Mouse (Mus musculus): ENCODE results near the gene Trpc3. TPM values are rescaled to one million over a fixed set of nuclear protein-coding genes. Genes with fewer than 3 reads are reported as not detected.
"Not testable (repeated sequence)": the region's sequence is repeated elsewhere in the genome, so short reads cannot be mapped to it uniquely, and the experiment has no call there.

Gene Trpc3
- polyA plus RNA-seq (2016; fragmentation: Nextera tagmentation; extraction: Ambion mirVana), result 4.2 and 4.9 TPM in 2 replicates

- Histone ChIP-seq H3K27ac (replicated peaks) (peak within 1 kb of the TSS; percentile 86), H3K4me3 (peak within 1 kb of the TSS; percentile 71), H3K36me3 (no peaks in the 10 kb centered on the region), H3K4me1 (peaks cover 23% of the 10 kb centered on the region), H3K27me3 (ENCODE audit: low read depth, poor library complexity, severe bottlenecking) (peaks cover 47% of the 10 kb centered on the region), H3K9me3 (replicated peaks) (no peaks in the 10 kb centered on the region)
- DNase-seq (ENCODE audit: low spot score), result peak; percentile 77
- 1% methylated on average over 88 of the region's 91 CpGs for WGBS
These were observed at the start of gene Trpc3 for GRCm38 (mm10) chr3:36689392-36690291. TSS of gene Trpc3 (minus strand) at chr3:36690167.

DNA sequence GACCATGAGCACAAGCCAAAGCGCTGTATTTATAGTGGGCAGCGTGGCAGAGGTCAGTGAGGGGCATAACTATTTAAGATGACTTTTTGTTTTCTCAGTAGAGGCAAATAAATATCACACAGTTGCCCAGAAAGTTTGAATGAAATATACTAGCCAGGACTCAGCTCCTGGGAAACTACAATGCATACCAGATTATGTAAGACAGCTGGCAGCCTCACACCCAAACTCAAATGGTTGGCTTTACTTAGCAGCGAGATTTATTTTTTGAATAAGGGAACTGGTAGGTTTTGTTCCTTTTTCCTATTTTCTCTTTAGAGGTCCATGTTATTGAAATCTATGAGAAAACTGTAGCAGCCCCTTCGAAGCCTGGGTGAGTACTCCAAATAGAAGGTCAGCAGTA is 48.1 kb upstream of the Trpc3 start:
- no peak overlapping the region for H3K27ac ChIP-seq (replicated peaks)
- no peak overlapping the region for H3K4me3 ChIP-seq
- no peaks in the 10 kb centered on the region for H3K9me3 ChIP-seq (replicated peaks)
- WGBS, result 79% methylated on average over 4 of the region's 4 CpGs
- no peak for DNase-seq (ENCODE audit: low spot score)
- no peaks in the 10 kb centered on the region for H3K36me3 ChIP-seq
- no peaks in the 10 kb centered on the region for H3K4me1 ChIP-seq
- no peaks in the 10 kb centered on the region for H3K27me3 ChIP-seq (ENCODE audit: low read depth, poor library complexity, severe bottlenecking)

DNA sequence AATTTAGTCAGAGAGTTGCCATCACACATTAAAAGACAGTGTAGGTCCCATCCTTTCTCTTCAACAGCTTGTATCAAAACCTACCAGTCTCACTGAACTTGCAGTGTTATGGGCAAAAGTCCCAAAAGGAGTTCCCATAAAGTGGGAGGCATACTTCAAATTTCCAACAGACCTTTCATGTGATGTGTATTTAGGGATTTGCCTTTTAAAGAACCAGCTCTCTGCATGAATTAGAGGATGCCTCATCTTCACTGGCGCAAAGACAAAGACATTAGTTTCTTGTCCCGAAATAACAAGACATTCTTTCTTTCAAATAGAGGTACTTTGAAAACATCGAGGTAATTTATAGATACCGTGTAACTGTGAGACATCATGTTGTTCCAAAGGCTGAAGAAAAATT is 43.1 kb upstream of the Trpc3 start:
- Histone ChIP-seq H3K27ac (replicated peaks) (no peak overlapping the region), H3K36me3 (no peaks in the 10 kb centered on the region), H3K4me1 (no peaks in the 10 kb centered on the region), H3K9me3 (replicated peaks) (no peaks in the 10 kb centered on the region), H3K4me3 (no peak overlapping the region), H3K27me3 (ENCODE audit: low read depth, poor library complexity, severe bottlenecking) (no peaks in the 10 kb centered on the region)
- 93% methylated on average over 4 of the region's 4 CpGs for WGBS
- DNase-seq (ENCODE audit: low spot score), result no peak

DNA sequence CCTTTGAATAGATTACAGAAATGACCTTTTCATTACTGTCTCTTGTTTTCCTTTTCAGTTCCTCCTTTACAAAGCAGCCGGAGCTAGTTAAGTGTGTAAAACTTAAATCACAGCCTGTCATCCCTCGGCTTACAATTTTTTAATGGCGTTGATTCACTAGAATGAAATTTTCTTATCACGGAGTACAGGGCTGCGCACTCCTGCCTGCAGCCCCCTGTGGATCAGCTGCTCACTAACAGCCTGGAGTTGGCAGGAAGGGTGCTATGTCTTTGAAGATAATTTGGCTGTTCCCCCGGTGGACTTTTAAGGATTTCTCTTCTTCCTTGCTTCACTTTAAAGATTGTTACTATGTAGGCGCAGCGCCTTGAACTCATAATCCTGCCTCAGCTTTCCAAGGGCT is 36.6 kb upstream of the Trpc3 start:
- Histone ChIP-seq H3K9me3 (replicated peaks) (no peaks in the 10 kb centered on the region), H3K4me1 (no peaks in the 10 kb centered on the region), H3K36me3 (no peaks in the 10 kb centered on the region), H3K4me3 (no peak overlapping the region), H3K27ac (replicated peaks) (no peak overlapping the region), H3K27me3 (ENCODE audit: low read depth, poor library complexity, severe bottlenecking) (no peaks in the 10 kb centered on the region)
- WGBS, result 84% methylated on average over 8 of the region's 8 CpGs
- no peak for DNase-seq (ENCODE audit: low spot score)

GRCm38 (mm10) chr3:36721850-36722249 is 31.9 kb upstream of the Trpc3 start:
- no peaks in the 10 kb centered on the region for H3K9me3 ChIP-seq (replicated peaks)
- no peaks in the 10 kb centered on the region for H3K4me1 ChIP-seq
- no peak overlapping the region for H3K27ac ChIP-seq (replicated peaks)
- H3K4me3 ChIP-seq, result no peak overlapping the region
- no peak for DNase-seq (ENCODE audit: low spot score)
- WGBS, result 88% methylated on average over 3 of the region's 3 CpGs
- no peaks in the 10 kb centered on the region for H3K27me3 ChIP-seq (ENCODE audit: low read depth, poor library complexity, severe bottlenecking)
- H3K36me3 ChIP-seq, result no peaks in the 10 kb centered on the region

DNA sequence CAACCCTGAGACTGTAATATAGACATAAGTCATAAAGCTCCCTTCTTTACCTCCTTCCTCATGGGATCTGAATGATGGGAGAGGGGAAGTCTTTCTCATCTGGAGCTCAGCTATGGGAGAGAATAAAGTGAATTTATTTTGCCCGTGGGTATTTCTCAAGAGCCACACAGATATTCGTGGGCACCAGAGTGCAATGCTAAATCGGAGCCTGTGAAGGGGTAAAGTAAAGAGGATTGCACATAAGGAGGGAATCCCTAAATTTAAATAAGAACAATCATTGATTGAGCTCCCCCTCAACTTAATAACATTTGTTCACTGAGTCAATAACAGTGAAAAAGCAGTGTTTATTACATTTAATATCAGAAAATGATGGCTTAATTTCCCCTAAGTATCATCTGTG is 19.6 kb upstream of the Trpc3 start:
- peaks cover 5% of the 10 kb centered on the region; the same call in 1 of the 2 replicates for H3K9me3 ChIP-seq (replicated peaks)
- H3K27me3 ChIP-seq (ENCODE audit: low read depth, poor library complexity, severe bottlenecking), result no peaks in the 10 kb centered on the region
- H3K27ac ChIP-seq (replicated peaks), result no peak overlapping the region
- no peak overlapping the region for H3K4me3 ChIP-seq
- no peak for DNase-seq (ENCODE audit: low spot score)
- whole genome bisulfite sequencing, result 93% methylated on average over 3 of the region's 3 CpGs
- H3K36me3 ChIP-seq, result no peaks in the 10 kb centered on the region
- H3K4me1 ChIP-seq, result no peaks in the 10 kb centered on the region

DNA sequence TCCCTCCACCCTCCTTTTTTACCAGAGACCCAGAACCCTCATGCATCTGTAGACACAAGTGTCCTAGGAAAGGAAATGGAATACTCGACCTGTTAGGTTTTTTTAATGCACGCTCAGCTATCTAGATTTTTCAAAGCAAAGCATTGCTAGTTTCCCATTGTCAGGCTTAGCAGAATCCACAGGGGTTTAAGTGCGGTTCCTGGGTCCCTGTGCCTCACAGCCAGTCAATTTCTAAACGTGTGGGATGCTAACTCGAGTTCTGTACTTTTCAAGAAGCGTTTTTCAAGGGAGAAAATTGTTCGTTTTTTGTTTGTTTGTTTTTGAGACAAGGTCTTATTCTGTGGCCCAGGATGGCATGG is 304 bp upstream of the Trpc3 start:
- WGBS, result 9% methylated on average over 7 of the region's 7 CpGs
- peak overlapping the region; percentile 86 for H3K27ac ChIP-seq (replicated peaks)
- H3K36me3 ChIP-seq, result no peaks in the 10 kb centered on the region
- peaks cover 47% of the 10 kb centered on the region for H3K27me3 ChIP-seq (ENCODE audit: low read depth, poor library complexity, severe bottlenecking)
- peaks cover 19% of the 10 kb centered on the region for H3K4me1 ChIP-seq
- no peaks in the 10 kb centered on the region for H3K9me3 ChIP-seq (replicated peaks)
- H3K4me3 ChIP-seq, result peak overlapping the region; percentile 71
- DNase-seq (ENCODE audit: low spot score), result no peak

DNA sequence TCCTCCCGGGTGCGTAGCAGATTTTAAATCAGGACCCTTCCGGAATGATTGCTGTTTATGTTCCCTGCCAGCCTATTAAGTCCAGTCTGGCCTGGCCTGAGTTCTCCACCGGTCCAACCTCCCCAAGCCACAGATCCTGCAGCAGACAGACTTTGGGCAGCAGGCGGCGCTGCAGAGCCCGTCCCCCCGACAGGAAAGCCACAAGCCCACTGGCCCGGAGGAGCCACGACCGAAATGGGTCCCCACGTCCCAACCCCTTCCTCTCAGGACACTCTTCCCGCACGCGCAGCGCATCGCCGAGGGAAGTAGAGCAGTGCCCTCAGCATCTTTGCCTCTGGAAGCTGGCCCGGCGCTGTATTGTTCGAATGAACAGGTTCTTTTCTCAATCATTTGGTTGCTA is 1.1 kb downstream of the Trpc3 start:
- peak; percentile 85 for DNase-seq (ENCODE audit: low spot score)
- Histone ChIP-seq H3K9me3 (replicated peaks) (no peaks in the 10 kb centered on the region), H3K4me1 (peaks cover 23% of the 10 kb centered on the region), H3K4me3 (peak overlapping the region; percentile 71), H3K36me3 (no peaks in the 10 kb centered on the region), H3K27me3 (ENCODE audit: low read depth, poor library complexity, severe bottlenecking) (peaks cover 47% of the 10 kb centered on the region), H3K27ac (replicated peaks) (peak overlapping the region; percentile 86)
- WGBS, result 6% methylated on average over 21 of the region's 21 CpGs

- no peaks in the 10 kb centered on the region for H3K9me3 ChIP-seq (replicated peaks)
- H3K27me3 ChIP-seq (ENCODE audit: low read depth, poor library complexity, severe bottlenecking), result no peaks in the 10 kb centered on the region
- no peaks in the 10 kb centered on the region for H3K36me3 ChIP-seq
- no peak for DNase-seq (ENCODE audit: low spot score)
- no peaks in the 10 kb centered on the region for H3K4me1 ChIP-seq
- H3K27ac ChIP-seq (replicated peaks), result no peak overlapping the region
- WGBS, result 79% methylated on average over 1 of the region's 1 CpGs
- no peak overlapping the region for H3K4me3 ChIP-seq
These were observed 14.1 kb downstream of the Trpc3 start for GRCm38 (mm10) chr3:36675822-36676221.

DNA sequence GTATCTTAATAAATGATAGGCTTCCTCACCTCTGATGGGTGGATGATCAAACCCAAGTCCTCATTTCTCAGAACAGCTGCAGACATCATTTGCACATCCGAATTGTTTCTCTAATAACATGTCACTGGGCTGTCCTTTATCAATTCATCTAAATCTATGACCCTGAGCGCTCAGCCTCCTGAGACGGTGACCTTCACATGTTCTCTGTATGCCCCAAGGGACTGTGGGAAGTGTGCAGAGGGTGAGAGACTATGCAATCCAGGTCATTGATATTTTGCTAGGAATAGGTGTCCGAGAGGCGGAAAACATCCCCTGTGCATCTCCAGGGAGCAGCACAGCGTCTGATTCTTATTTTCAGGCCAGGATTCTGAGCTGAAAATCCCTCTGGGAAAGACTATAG is 22.2 kb downstream of the Trpc3 start:
- no peak for DNase-seq (ENCODE audit: low spot score)

GRCm38 (mm10) chr3:36645245-36645559 is 44.8 kb downstream of the Trpc3 start:
- not testable (repeated sequence) for H3K27me3 ChIP-seq (ENCODE audit: low read depth, poor library complexity, severe bottlenecking); H3K4me1 ChIP-seq; H3K36me3 ChIP-seq; H3K4me3 ChIP-seq; H3K27ac ChIP-seq (replicated peaks); DNase-seq (ENCODE audit: low spot score); H3K9me3 ChIP-seq (replicated peaks)

More for the DNA sequence above, 22.2 kb downstream of the Trpc3 start:
- 88% methylated on average over 6 of the region's 6 CpGs for WGBS
- no peaks in the 10 kb centered on the region for H3K9me3 ChIP-seq (replicated peaks)
- no peak overlapping the region for H3K4me3 ChIP-seq
- H3K36me3 ChIP-seq, result no peaks in the 10 kb centered on the region
- H3K27me3 ChIP-seq (ENCODE audit: low read depth, poor library complexity, severe bottlenecking), result no peaks in the 10 kb centered on the region
- no peak overlapping the region for H3K27ac ChIP-seq (replicated peaks)
- no peaks in the 10 kb centered on the region for H3K4me1 ChIP-seq

- no peak for DNase-seq (ENCODE audit: low spot score)
- H3K36me3 ChIP-seq, result no peaks in the 10 kb centered on the region
- 86% methylated on average over 3 of the region's 3 CpGs for WGBS
- no peaks in the 10 kb centered on the region for H3K27me3 ChIP-seq (ENCODE audit: low read depth, poor library complexity, severe bottlenecking)
- H3K27ac ChIP-seq (replicated peaks), result no peak overlapping the region
- H3K9me3 ChIP-seq (replicated peaks), result no peaks in the 10 kb centered on the region
- H3K4me1 ChIP-seq, result no peaks in the 10 kb centered on the region
- no peak overlapping the region for H3K4me3 ChIP-seq
These were observed 45.3 kb downstream of the Trpc3 start for GRCm38 (mm10) chr3:36644554-36645244.

- Histone ChIP-seq H3K27ac (replicated peaks) (no peak overlapping the region), H3K36me3 (no peaks in the 10 kb centered on the region), H3K4me3 (no peak overlapping the region), H3K4me1 (no peaks in the 10 kb centered on the region), H3K9me3 (replicated peaks) (no peaks in the 10 kb centered on the region), H3K27me3 (ENCODE audit: low read depth, poor library complexity, severe bottlenecking) (no peaks in the 10 kb centered on the region)
- 82% methylated on average over 3 of the region's 3 CpGs for WGBS
- DNase-seq (ENCODE audit: low spot score), result no peak
These were observed 46.6 kb downstream of the Trpc3 start for GRCm38 (mm10) chr3:36643354-36643753.

Data from midbrain, embryonic 10.5 days (tissue).